Mouse (Mus musculus): ENCODE measurements around the gene Spry2. TPM values are rescaled to one million over a fixed set of nuclear protein-coding genes. Genes with fewer than 3 reads are reported as not detected.

The Spry2 gene
- total RNA-seq, 1 experiment: 49.5 TPM

- no peak for TF ChIP-seq MAFK (IDR thresholded peaks at IDR 0.05; ENCODE audit: insufficient read depth, low read depth, low read length)
- TF ChIP-seq ZNF384 (IDR thresholded peaks at IDR 0.05; ENCODE audit: low read depth, low read length): no peak
- TF ChIP-seq CHD2 (IDR thresholded peaks at IDR 0.05; ENCODE audit: low read depth, low read length): no peak
- no peak for TF ChIP-seq HCFC1 (IDR thresholded peaks at IDR 0.05; ENCODE audit: borderline replicate concordance, insufficient read depth, low read length)
- TF ChIP-seq ZC3H11A (IDR thresholded peaks at IDR 0.05; ENCODE audit: borderline replicate concordance, low read depth, low read length): no peak
- Histone ChIP-seq H3K9ac (ENCODE audit: insufficient read depth, low read depth, low read length, poor library complexity, severe bottlenecking) (no peak overlapping the region), H3K36me3 (ENCODE audit: control insufficient read depth, insufficient read depth, low read length, poor library complexity, severe bottlenecking) (no peaks in the 10 kb centered on the region), H3K4me1 (ENCODE audit: control insufficient read depth in 2 of 2, insufficient read depth in 2 of 2, low read length in 2 of 2, poor library complexity in 1 of 2) (0 out of 4 replicates have a peak, but pooled peaks cover 0 to 2% of the 10 kb centered on the region in 2 experiments), H3K4me3 (ENCODE audit: insufficient read depth in 1 of 2, low read depth in 1 of 2, low read length in 2 of 2, poor library complexity in 1 of 2, severe bottlenecking in 1 of 2) (no peak overlapping the region), H3K27ac (ENCODE audit: insufficient read depth, low read depth, low read length, poor library complexity, severe bottlenecking) (no peak overlapping the region), H3K9me3 (ENCODE audit: control insufficient read depth, insufficient read depth, low read depth, low read length) (no peaks in the 10 kb centered on the region)
- DNase-seq (ENCODE audit: low read depth, low spot score): no peak
- in situ Hi-C loops (cut with MboI; ENCODE audit: low sequenced_read_pairs in 2 of 2, unreplicated experiment in 2 of 2): no loop called here
These were observed 13.4 kb downstream of the Spry2 start for GRCm38 (mm10) chr14:105883215-105883614.

GRCm38 (mm10) chr14:105878359-105878758 lies 18.3 kb downstream of the Spry2 start:
- Histone ChIP-seq H3K4me1 (ENCODE audit: control insufficient read depth in 2 of 2, insufficient read depth in 2 of 2, low read length in 2 of 2, poor library complexity in 1 of 2) (no peaks in the 10 kb centered on the region), H3K4me3 (ENCODE audit: insufficient read depth in 1 of 2, low read depth in 1 of 2, low read length in 2 of 2, poor library complexity in 1 of 2, severe bottlenecking in 1 of 2) (no peak overlapping the region), H3K9ac (ENCODE audit: insufficient read depth, low read depth, low read length, poor library complexity, severe bottlenecking) (no peak overlapping the region), H3K9me3 (ENCODE audit: control insufficient read depth, insufficient read depth, low read depth, low read length) (no peaks in the 10 kb centered on the region), H3K36me3 (ENCODE audit: control insufficient read depth, insufficient read depth, low read length, poor library complexity, severe bottlenecking) (no peaks in the 10 kb centered on the region), H3K27ac (ENCODE audit: insufficient read depth, low read depth, low read length, poor library complexity, severe bottlenecking) (no peak overlapping the region)
- no peak for DNase-seq (ENCODE audit: low read depth, low spot score)
- in situ Hi-C loops (cut with MboI; ENCODE audit: low sequenced_read_pairs in 2 of 2, unreplicated experiment in 2 of 2): no loop called here
- no peak for TF ChIP-seq MAFK (IDR thresholded peaks at IDR 0.05; ENCODE audit: insufficient read depth, low read depth, low read length)
- no peak for TF ChIP-seq HCFC1 (IDR thresholded peaks at IDR 0.05; ENCODE audit: borderline replicate concordance, insufficient read depth, low read length)
- TF ChIP-seq CHD2 (IDR thresholded peaks at IDR 0.05; ENCODE audit: low read depth, low read length): no peak
- no peak for TF ChIP-seq ZNF384 (IDR thresholded peaks at IDR 0.05; ENCODE audit: low read depth, low read length)
- TF ChIP-seq ZC3H11A (IDR thresholded peaks at IDR 0.05; ENCODE audit: borderline replicate concordance, low read depth, low read length): no peak

DNA sequence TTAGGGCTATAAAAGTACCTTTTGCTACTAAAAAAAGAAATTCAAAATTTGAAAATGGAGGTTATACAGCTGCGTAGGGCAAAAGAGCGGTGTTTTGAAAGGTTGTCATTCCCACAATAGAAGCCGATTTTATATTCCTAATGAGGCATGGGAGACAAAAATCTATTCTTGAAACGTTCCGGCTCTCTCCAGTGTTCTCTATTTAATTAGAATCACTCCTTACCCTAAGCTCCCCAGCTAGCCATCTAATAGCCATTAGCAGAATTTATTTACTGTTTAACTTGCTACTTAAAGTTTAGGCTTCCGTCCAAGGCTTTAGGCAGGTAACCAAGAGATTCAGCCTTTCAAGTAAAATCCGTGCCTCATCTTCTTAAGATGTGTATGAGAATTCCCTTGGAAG lies 20.2 kb downstream of the Spry2 start:
- Histone ChIP-seq H3K4me3 (ENCODE audit: insufficient read depth in 1 of 2, low read depth in 1 of 2, low read length in 2 of 2, poor library complexity in 1 of 2, severe bottlenecking in 1 of 2) (no peak overlapping the region), H3K4me1 (ENCODE audit: control insufficient read depth in 2 of 2, insufficient read depth in 2 of 2, low read length in 2 of 2, poor library complexity in 1 of 2) (no peaks in the 10 kb centered on the region), H3K9me3 (ENCODE audit: control insufficient read depth, insufficient read depth, low read depth, low read length) (no peaks in the 10 kb centered on the region), H3K27ac (ENCODE audit: insufficient read depth, low read depth, low read length, poor library complexity, severe bottlenecking) (no peak overlapping the region), H3K36me3 (ENCODE audit: control insufficient read depth, insufficient read depth, low read length, poor library complexity, severe bottlenecking) (no peaks in the 10 kb centered on the region), H3K9ac (ENCODE audit: insufficient read depth, low read depth, low read length, poor library complexity, severe bottlenecking) (no peak overlapping the region)
- in situ Hi-C loops (cut with MboI; ENCODE audit: low sequenced_read_pairs in 2 of 2, unreplicated experiment in 2 of 2): no loop called here
- DNase-seq (ENCODE audit: low read depth, low spot score): no peak
- TF ChIP-seq CHD2 (IDR thresholded peaks at IDR 0.05; ENCODE audit: low read depth, low read length) (no peak), ZNF384 (IDR thresholded peaks at IDR 0.05; ENCODE audit: low read depth, low read length) (no peak), MAFK (IDR thresholded peaks at IDR 0.05; ENCODE audit: insufficient read depth, low read depth, low read length) (no peak), HCFC1 (IDR thresholded peaks at IDR 0.05; ENCODE audit: borderline replicate concordance, insufficient read depth, low read length) (no peak), ZC3H11A (IDR thresholded peaks at IDR 0.05; ENCODE audit: borderline replicate concordance, low read depth, low read length) (no peak)

- Histone ChIP-seq H3K4me1 (ENCODE audit: control insufficient read depth in 2 of 2, insufficient read depth in 2 of 2, low read length in 2 of 2, poor library complexity in 1 of 2) (no peaks in the 10 kb centered on the region; a peak in 1 of 4 replicates), H3K4me3 (ENCODE audit: insufficient read depth in 1 of 2, low read depth in 1 of 2, low read length in 2 of 2, poor library complexity in 1 of 2, severe bottlenecking in 1 of 2) (0 out of 4 replicates have a peak overlapping the region, but pooled peaks of 1 of the 2 experiments have one; percentile 17), H3K27ac (ENCODE audit: insufficient read depth, low read depth, low read length, poor library complexity, severe bottlenecking) (no peak overlapping the region), H3K9ac (ENCODE audit: insufficient read depth, low read depth, low read length, poor library complexity, severe bottlenecking) (peak overlapping the region; percentile 10; the same call in 1 of the 2 replicates), H3K9me3 (ENCODE audit: control insufficient read depth, insufficient read depth, low read depth, low read length) (no peaks in the 10 kb centered on the region), H3K36me3 (ENCODE audit: control insufficient read depth, insufficient read depth, low read length, poor library complexity, severe bottlenecking) (no peaks in the 10 kb centered on the region)
- TF ChIP-seq CHD2 (IDR thresholded peaks at IDR 0.05; ENCODE audit: low read depth, low read length) (no peak), MAFK (IDR thresholded peaks at IDR 0.05; ENCODE audit: insufficient read depth, low read depth, low read length) (no peak), HCFC1 (IDR thresholded peaks at IDR 0.05; ENCODE audit: borderline replicate concordance, insufficient read depth, low read length) (no peak), ZNF384 (IDR thresholded peaks at IDR 0.05; ENCODE audit: low read depth, low read length) (no peak), ZC3H11A (IDR thresholded peaks at IDR 0.05; ENCODE audit: borderline replicate concordance, low read depth, low read length) (no peak)
- in situ Hi-C loops (cut with MboI; ENCODE audit: low sequenced_read_pairs in 2 of 2, unreplicated experiment in 2 of 2): no loop called here
- no peak for DNase-seq (ENCODE audit: low read depth, low spot score)
These were observed 26.2 kb downstream of the Spry2 start for GRCm38 (mm10) chr14:105870370-105870936.

Data from ES-E14 (cell line).